Mouse (Mus musculus) thymus, postnatal 10 days (tissue): Measurements from ENCODE around the gene Aldh3b2.
A peak's percentile ranks its signal among the peaks of the same experiment; 100 is the strongest.

ENCODE experiments used
- DNase-seq, 2 experiments: peaks; one replicate each; pipeline ENCODE4 v3.0.0; 2021; ENCODE audit warnings: low spot score in 2 of 2

Gene Aldh3b2

DNA sequence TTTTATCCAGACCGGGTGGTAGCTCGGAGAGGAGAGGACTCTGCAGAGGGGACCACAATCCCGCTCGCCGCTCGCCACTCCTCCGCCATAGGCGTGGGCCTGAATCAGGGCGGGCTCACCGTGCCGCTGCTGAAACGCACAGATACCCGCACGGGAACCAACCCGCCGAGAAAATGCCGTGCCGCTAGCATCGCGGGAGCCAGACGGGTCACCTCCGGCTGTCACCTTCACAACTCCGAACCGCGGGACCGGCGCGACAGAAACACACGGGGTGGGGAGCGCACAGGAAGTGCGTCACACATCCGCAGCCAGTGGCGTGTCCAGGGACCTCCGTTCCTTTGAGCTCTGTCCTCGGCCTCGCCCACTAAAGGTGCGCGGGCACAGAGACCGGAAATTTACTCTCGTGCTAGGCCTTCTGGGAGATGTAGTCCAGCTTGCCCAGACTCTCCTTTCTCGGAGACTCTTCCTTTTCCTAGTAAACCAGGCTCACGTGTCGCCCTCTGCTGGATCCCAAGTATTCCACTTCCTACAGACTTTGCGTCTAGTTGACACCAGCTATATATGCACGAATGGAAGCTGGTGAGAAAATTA is 40.4 kb downstream of the Aldh3b2 start, which contains the start of gene Ndufv1:
TSS of gene Ndufv1 (minus strand) at position 375 of the 591 bp plus-strand sequence.
- DNase-seq = peak; percentile 90 to 96

DNA sequence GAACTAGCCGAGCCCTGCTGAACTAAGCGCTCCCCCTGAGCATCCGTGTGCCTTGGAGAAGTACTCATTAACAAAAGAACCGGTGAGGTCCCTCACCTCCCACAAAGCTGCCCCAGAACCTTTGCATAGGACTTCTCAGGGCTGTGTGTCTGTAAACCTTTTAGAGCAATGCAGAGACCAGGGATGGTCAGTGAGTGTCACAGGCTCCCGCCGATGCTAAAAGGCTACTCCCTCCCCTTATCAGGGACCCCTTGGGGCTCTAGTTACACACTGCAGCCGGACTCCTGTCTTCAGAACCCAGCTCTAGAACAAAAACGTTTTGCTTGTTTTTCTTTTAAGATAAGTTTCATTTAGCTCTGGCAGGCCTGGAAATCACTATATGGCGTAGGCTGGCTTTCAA is 40.9 kb downstream of the Aldh3b2 start:
- no peak for DNase-seq

DNA sequence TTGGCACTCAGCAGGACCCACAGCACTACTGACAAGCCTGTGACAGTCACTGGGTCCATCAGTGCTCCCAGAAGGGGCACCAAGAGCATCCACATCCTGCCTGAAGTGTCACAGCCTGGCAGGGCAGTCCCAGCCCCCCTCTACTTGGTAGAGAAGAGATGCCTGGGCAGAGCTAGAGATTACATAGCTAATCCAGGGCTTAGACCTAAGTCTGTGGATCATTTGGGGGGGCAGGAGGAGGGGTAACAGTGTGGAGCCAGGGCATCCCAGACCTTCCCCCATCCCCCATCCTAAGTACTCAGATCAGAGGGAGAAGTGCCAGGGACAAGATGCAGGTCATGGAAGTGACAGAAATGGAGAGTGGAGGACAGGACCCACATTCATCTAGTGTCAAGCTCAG is 42.7 kb downstream of the Aldh3b2 start:
- no peak for DNase-seq

DNA sequence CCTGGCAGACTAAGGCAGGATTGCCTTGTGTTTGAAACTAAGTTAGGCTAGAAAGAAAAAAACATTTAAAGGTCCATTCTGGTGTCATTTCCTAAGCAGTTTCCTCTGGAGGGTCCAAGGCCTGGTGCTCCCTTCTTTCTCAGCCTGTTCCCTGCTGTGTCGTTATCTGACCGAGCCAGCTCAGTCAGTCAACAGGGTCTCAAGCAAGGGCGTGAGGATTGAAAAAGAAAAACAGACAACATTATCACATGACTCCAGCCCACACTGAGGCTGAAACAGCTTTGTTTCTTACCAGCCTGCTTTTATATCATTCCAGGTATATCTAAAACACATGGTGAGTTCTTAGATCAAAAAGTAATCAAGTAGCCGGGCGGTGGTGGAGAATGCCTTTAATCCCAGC is 43.5 kb downstream of the Aldh3b2 start:
- DNase-seq = no peak

DNA sequence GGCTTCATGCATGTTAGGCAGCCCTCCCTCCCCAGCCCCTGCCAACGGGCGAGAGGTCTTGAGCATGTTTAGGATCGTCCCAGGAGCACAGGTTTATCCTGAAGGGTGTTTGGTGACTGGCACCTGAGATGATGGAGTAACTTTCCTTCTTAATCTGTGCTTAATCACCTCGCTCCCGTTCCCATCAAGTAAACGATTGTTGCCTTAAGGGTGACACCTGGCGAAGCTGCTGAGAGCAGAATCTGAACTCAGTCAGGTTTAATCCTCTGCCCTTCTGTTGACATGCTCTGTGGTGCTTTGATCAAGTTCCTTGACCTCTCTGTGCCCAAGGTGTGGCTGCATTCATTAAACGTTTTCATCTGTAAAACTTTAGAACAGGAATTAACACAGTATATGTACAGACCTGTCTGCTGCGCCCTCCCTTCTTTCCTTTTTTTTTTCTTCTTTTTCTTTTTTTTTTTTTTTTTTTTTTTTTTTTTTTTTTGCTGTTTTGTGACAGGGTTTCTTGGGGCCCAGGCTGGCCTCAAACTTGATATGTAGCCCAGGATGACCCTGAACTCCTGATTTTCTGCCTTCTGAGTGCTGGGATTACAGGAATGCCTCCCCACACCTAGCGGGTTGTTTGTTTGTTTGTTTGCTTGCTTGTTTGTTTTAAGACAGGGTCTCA is 45.9 kb downstream of the Aldh3b2 start:
- no peak for DNase-seq

DNA sequence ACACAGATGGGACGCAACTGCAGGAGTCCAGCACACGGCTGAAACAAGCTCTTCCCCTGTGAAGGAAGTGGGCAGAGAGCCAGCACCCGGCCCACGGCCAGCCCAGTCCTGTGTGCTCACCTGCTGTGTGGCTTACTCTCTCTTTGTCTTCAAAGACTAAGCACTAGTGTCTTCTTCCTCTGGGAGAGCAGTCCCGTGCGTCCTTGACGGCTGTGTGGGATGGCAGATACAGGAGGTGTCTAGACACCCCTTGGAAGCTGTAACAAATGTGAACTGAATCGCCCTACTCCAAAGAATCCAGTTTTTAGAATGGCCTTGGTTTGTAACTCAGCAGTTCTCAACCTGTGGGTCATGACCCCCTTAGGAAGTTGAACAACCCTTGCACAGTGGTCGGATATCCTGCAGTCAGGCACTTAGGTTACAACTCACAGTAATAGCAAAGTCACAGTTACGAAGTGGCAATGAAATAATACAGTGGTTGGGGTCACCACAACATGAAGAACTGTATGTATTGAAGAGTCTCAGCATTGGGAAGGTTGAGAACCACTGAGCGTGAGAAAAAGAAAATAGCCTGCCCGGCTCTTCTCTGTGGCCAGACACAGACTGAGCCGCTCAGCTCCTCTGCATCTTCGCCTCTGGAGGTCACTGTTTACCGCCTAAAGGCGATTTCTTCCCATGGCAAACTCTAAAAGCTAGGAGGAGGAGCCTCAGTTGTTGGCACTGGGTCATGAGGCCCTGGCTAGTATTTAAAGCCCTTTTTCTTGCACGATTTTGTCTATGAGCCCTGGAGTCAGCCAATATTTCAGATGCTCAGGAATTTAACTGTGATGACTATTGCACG is 46.8 kb downstream of the Aldh3b2 start:
- DNase-seq = peak in 1 of 2 experiments; percentile 57

DNA sequence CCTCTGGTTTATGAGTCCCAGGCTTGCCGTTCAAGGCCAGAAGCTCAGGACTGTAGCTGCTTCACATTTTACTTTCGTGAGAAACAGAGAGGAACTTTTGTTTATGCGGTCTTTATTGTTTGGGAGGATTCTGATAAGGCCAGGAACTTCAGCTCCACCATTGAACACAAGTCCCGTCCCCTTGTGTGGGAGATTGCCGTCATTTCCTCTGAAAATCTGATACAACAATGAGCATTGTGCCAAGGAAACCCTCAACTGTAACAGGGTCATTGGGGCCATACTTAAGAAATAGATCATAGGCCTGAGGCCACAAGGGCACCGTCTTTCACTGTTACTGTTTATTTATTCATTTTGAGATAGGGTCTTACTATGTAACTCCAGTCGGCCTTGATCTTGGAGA is 51.1 kb downstream of the Aldh3b2 start:
- DNase-seq = no peak

DNA sequence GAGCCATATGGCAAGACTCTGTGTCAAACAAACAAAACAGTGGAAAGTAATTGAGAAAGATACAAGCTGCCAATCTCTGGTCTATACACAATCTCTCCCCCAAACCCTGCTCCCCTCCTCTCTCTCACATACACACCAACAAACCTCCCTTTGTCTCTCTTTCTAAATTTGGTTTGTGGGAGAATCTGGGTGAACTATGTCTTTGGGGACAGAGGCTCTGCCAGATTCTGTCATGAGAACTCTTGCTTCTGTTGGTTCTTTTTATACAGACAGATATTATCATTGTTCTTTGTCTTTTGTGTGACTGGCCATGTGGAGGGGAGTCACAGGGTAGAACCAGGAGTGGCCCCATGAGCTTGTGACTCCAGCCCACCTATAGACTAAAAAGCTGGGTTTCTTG is 55.4 kb downstream of the Aldh3b2 start:
- DNase-seq = no peak
